Mouse (Mus musculus): ENCODE measurements around the gene Gm47969. TPM values are rescaled to one million over a fixed set of nuclear protein-coding genes. Genes with fewer than 3 reads are reported as not detected.

The Gm47969 gene
- polyA plus RNA-seq, 1 experiment from 2014 or later, result not detected

GRCm38 (mm10) chr1:83032508-83032907 lies 12.2 kb upstream of the Gm47969 start:
- no peak overlapping the region for H3K4me3 ChIP-seq (ENCODE audit: low read depth, low read length)
- no peak overlapping the region for H3K4me2 ChIP-seq (ENCODE audit: low read depth, low read length, severe bottlenecking)
- no peaks in the 10 kb centered on the region for H3K9me3 ChIP-seq (ENCODE audit: control insufficient read depth, low read length)
- no peak overlapping the region for H3K9ac ChIP-seq (ENCODE audit: low read length)
- no peak overlapping the region for H3K27ac ChIP-seq (ENCODE audit: low read depth, low read length)
- no peaks in the 10 kb centered on the region for H3K4me1 ChIP-seq (replicated peaks; ENCODE audit: control insufficient read depth, insufficient read depth, low read length)
- DNase-seq (ENCODE audit: low spot score) (no peak), ATAC-seq (replicated peaks; ENCODE audit: low FRiP score) (no peak)
- no peaks in the 10 kb centered on the region for H3K36me3 ChIP-seq (ENCODE audit: control insufficient read depth, insufficient read depth, low read length)
- no peaks in the 10 kb centered on the region for H3K27me3 ChIP-seq (ENCODE audit: control insufficient read depth, insufficient read depth, low read length)
- 90% methylated on average over 6 of the region's 6 CpGs for WGBS

GRCm38 (mm10) chr1:83034509-83034908 lies 10.2 kb upstream of the Gm47969 start:
- 76% methylated on average over 5 of the region's 5 CpGs for WGBS
- H3K9ac ChIP-seq (ENCODE audit: low read length), result no peak overlapping the region
- H3K27me3 ChIP-seq (ENCODE audit: control insufficient read depth, insufficient read depth, low read length), result no peaks in the 10 kb centered on the region; the same call in 1 of the 2 replicates
- DNase-seq (ENCODE audit: low spot score) (no peak), ATAC-seq (replicated peaks; ENCODE audit: low FRiP score) (no peak)
- H3K36me3 ChIP-seq (ENCODE audit: control insufficient read depth, insufficient read depth, low read length), result no peaks in the 10 kb centered on the region
- H3K27ac ChIP-seq (ENCODE audit: low read depth, low read length), result no peak overlapping the region
- no peak overlapping the region for H3K4me2 ChIP-seq (ENCODE audit: low read depth, low read length, severe bottlenecking)
- H3K4me1 ChIP-seq (replicated peaks; ENCODE audit: control insufficient read depth, insufficient read depth, low read length), result peaks cover 2% of the 10 kb centered on the region; the same call in 1 of the 2 replicates
- no peak overlapping the region for H3K4me3 ChIP-seq (ENCODE audit: low read depth, low read length)
- no peaks in the 10 kb centered on the region for H3K9me3 ChIP-seq (ENCODE audit: control insufficient read depth, low read length)

- H3K27me3 ChIP-seq (ENCODE audit: control insufficient read depth, insufficient read depth, low read length), result no peaks in the 10 kb centered on the region; the same call in 1 of the 2 replicates
- no peaks in the 10 kb centered on the region for H3K36me3 ChIP-seq (ENCODE audit: control insufficient read depth, insufficient read depth, low read length)
- H3K9ac ChIP-seq (ENCODE audit: low read length), result no peak overlapping the region
- H3K27ac ChIP-seq (ENCODE audit: low read depth, low read length), result no peak overlapping the region
- no peak overlapping the region for H3K4me2 ChIP-seq (ENCODE audit: low read depth, low read length, severe bottlenecking)
- H3K4me3 ChIP-seq (ENCODE audit: low read depth, low read length), result no peak overlapping the region
- WGBS, result 65% methylated on average over 11 of the region's 11 CpGs
- DNase-seq (ENCODE audit: low spot score) (no peak), ATAC-seq (replicated peaks; ENCODE audit: low FRiP score) (no peak)
- peaks cover 2% of the 10 kb centered on the region; the same call in 1 of the 2 replicates for H3K4me1 ChIP-seq (replicated peaks; ENCODE audit: control insufficient read depth, insufficient read depth, low read length)
- H3K9me3 ChIP-seq (ENCODE audit: control insufficient read depth, low read length), result no peaks in the 10 kb centered on the region
These were observed 7.7 kb upstream of the Gm47969 start for GRCm38 (mm10) chr1:83036892-83037667.

- Histone ChIP-seq H3K4me3 (ENCODE audit: low read depth, low read length) (peak within 1 kb of the TSS; percentile 42), H3K9ac (ENCODE audit: low read length) (peak within 1 kb of the TSS; percentile 54), H3K9me3 (ENCODE audit: control insufficient read depth, low read length) (no peaks in the 10 kb centered on the region), H3K27ac (ENCODE audit: low read depth, low read length) (no peak within 1 kb of the TSS), H3K4me2 (ENCODE audit: low read depth, low read length, severe bottlenecking) (peak within 1 kb of the TSS; percentile 68), H3K27me3 (ENCODE audit: control insufficient read depth, insufficient read depth, low read length) (no peaks in the 10 kb centered on the region; the same call in 1 of the 2 replicates), H3K36me3 (ENCODE audit: control insufficient read depth, insufficient read depth, low read length) (no peaks in the 10 kb centered on the region), H3K4me1 (replicated peaks; ENCODE audit: control insufficient read depth, insufficient read depth, low read length) (peaks cover 2% of the 10 kb centered on the region; the same call in 1 of the 2 replicates)
- WGBS, result under 1% methylated on average over 25 of the region's 25 CpGs
- DNase-seq (ENCODE audit: low spot score) (peak; percentile 70), ATAC-seq (replicated peaks; ENCODE audit: low FRiP score) (peak; percentile 89)
These were observed 6.5 kb upstream of the Gm47969 start, which contains the start of gene Slc19a3 for GRCm38 (mm10) chr1:83038109-83038672. Gene Slc19a3, minus strand, starts transcription at chr1:83038448.

GRCm38 (mm10) chr1:83039080-83039479 lies 5.7 kb upstream of the Gm47969 start:
- 78% methylated on average over 4 of the region's 4 CpGs for WGBS
- ATAC-seq (replicated peaks; ENCODE audit: low FRiP score), result 0 out of 2 replicates have a peak, but pooled peaks have one; percentile 19
- no peak for DNase-seq (ENCODE audit: low spot score)
- Histone ChIP-seq H3K27ac (ENCODE audit: low read depth, low read length) (no peak overlapping the region), H3K9ac (ENCODE audit: low read length) (no peak overlapping the region), H3K4me3 (ENCODE audit: low read depth, low read length) (no peak overlapping the region), H3K4me2 (ENCODE audit: low read depth, low read length, severe bottlenecking) (no peak overlapping the region), H3K4me1 (replicated peaks; ENCODE audit: control insufficient read depth, insufficient read depth, low read length) (peaks cover 2% of the 10 kb centered on the region; the same call in 1 of the 2 replicates), H3K27me3 (ENCODE audit: control insufficient read depth, insufficient read depth, low read length) (no peaks in the 10 kb centered on the region; the same call in 1 of the 2 replicates), H3K36me3 (ENCODE audit: control insufficient read depth, insufficient read depth, low read length) (no peaks in the 10 kb centered on the region), H3K9me3 (ENCODE audit: control insufficient read depth, low read length) (no peaks in the 10 kb centered on the region)

- ATAC-seq (replicated peaks; ENCODE audit: low FRiP score) (no peak), DNase-seq (ENCODE audit: low spot score) (no peak)
- Histone ChIP-seq H3K9ac (ENCODE audit: low read length) (no peak within 1 kb of the TSS), H3K27me3 (ENCODE audit: control insufficient read depth, insufficient read depth, low read length) (no peaks in the 10 kb centered on the region; the same call in 1 of the 2 replicates), H3K9me3 (ENCODE audit: control insufficient read depth, low read length) (no peaks in the 10 kb centered on the region), H3K4me2 (ENCODE audit: low read depth, low read length, severe bottlenecking) (no peak within 1 kb of the TSS), H3K4me1 (replicated peaks; ENCODE audit: control insufficient read depth, insufficient read depth, low read length) (peaks cover 2% of the 10 kb centered on the region; the same call in 1 of the 2 replicates), H3K36me3 (ENCODE audit: control insufficient read depth, insufficient read depth, low read length) (no peaks in the 10 kb centered on the region), H3K4me3 (ENCODE audit: low read depth, low read length) (no peak within 1 kb of the TSS), H3K27ac (ENCODE audit: low read depth, low read length) (no peak within 1 kb of the TSS)
- whole genome bisulfite sequencing, result 90% methylated on average over 2 of the region's 2 CpGs
These were observed 2.4 kb upstream of the Gm47969 start, which contains the start of gene Krtap28-10 for GRCm38 (mm10) chr1:83042380-83042779. Gene Krtap28-10, minus strand, starts transcription at chr1:83042480.

- no peak overlapping the region for H3K4me2 ChIP-seq (ENCODE audit: low read depth, low read length, severe bottlenecking)
- H3K4me3 ChIP-seq (ENCODE audit: low read depth, low read length), result no peak overlapping the region
- no peaks in the 10 kb centered on the region for H3K36me3 ChIP-seq (ENCODE audit: control insufficient read depth, insufficient read depth, low read length)
- 81% methylated on average over 1 of the region's 1 CpGs for WGBS
- DNase-seq (ENCODE audit: low spot score), result no peak
- H3K27ac ChIP-seq (ENCODE audit: low read depth, low read length), result no peak overlapping the region
- H3K9me3 ChIP-seq (ENCODE audit: control insufficient read depth, low read length), result no peaks in the 10 kb centered on the region
- no peaks in the 10 kb centered on the region for H3K27me3 ChIP-seq (ENCODE audit: control insufficient read depth, insufficient read depth, low read length)
- no peak overlapping the region for H3K9ac ChIP-seq (ENCODE audit: low read length)
- H3K4me1 ChIP-seq (replicated peaks; ENCODE audit: control insufficient read depth, insufficient read depth, low read length), result no peaks in the 10 kb centered on the region
- no peak for ATAC-seq (replicated peaks; ENCODE audit: low FRiP score)
These were observed 13.7 kb downstream of the Gm47969 start for GRCm38 (mm10) chr1:83058481-83058880.

- no peaks in the 10 kb centered on the region for H3K27me3 ChIP-seq (ENCODE audit: control insufficient read depth, insufficient read depth, low read length)
- H3K9ac ChIP-seq (ENCODE audit: low read length), result no peak within 1 kb of the TSS
- H3K27ac ChIP-seq (ENCODE audit: low read depth, low read length), result no peak within 1 kb of the TSS
- DNase-seq (ENCODE audit: low spot score), result no peak
- no peak within 1 kb of the TSS for H3K4me3 ChIP-seq (ENCODE audit: low read depth, low read length)
- WGBS, result 87% methylated on average over 9 of the region's 9 CpGs
- H3K9me3 ChIP-seq (ENCODE audit: control insufficient read depth, low read length), result no peaks in the 10 kb centered on the region
- ATAC-seq (replicated peaks; ENCODE audit: low FRiP score), result no peak
- H3K4me1 ChIP-seq (replicated peaks; ENCODE audit: control insufficient read depth, insufficient read depth, low read length), result no peaks in the 10 kb centered on the region
- H3K4me2 ChIP-seq (ENCODE audit: low read depth, low read length, severe bottlenecking), result no peak within 1 kb of the TSS
- H3K36me3 ChIP-seq (ENCODE audit: control insufficient read depth, insufficient read depth, low read length), result no peaks in the 10 kb centered on the region
These were observed 14.5 kb downstream of the Gm47969 start, which contains the start of gene A030005K14Rik for GRCm38 (mm10) chr1:83059278-83059677. Gene A030005K14Rik, minus strand, starts transcription at chr1:83059378.

Measured in forebrain, embryonic 11.5 days (tissue).